Mouse (Mus musculus): Measurements from ENCODE around the gene Vmn2r124. TPM values are rescaled to one million over a fixed set of nuclear protein-coding genes. Genes with fewer than 3 reads are reported as not detected.
"Not testable (repeated sequence)": the region's sequence is repeated elsewhere in the genome, so short reads cannot be mapped to it uniquely, and the experiment has no call there.

Gene Vmn2r124
- polyA plus RNA-seq (2015; fragmentation: Nextera tagmentation; extraction: Ambion mirVana), result not detected in 2 replicates

DNA sequence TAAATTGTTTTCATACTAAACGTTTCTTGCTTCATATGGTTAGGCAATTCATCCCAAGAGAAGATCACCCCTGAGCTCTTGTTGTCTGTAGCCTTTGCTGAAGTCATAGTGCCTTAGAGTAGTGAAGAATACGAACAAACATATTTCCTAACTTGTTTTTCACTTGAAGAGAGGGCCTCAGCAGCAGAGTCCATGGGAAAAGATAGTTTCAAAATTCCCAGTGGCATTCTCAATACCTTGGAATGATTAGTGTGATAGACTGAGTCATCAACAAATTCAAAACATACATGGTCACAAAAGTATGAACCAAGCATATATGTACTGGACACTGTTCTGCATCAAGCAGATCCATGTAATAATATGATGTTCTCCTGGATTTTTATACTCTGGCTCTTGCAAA, at the start of gene Vmn2r124:
Gene Vmn2r124 (plus strand): TSS at position 301 of the 400 bp plus-strand sequence.
- DNase-seq (ENCODE audit: low spot score), result no peak

GRCm38 (mm10) chr17:18004752-18005151, 44.5 kb upstream of the Vmn2r124 start:
- DNase-seq (ENCODE audit: low spot score), result no peak

DNA sequence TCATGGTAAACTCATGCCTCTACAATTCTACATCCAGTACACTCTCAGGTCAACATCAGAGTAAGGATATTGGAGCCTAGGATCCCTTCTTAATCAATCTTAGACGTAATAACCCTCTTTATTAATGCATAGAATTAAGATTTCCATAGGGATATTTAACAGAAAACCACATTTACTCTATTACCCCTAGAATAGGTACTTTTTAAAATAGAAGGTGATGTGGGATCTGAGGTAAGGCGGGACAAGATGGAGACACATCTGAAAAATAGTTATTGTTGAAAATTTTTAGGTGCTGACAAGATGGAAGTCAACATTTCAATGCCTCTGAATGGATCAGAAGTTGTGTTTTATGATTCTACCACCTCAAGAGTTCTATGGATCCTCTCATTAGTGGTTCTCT, 27.8 kb upstream of the Vmn2r124 start, which contains the start of gene Fpr-rs4:
Gene Fpr-rs4 (plus strand): TSS at position 301 of the 400 bp plus-strand sequence.
- DNase-seq (ENCODE audit: low spot score), result no peak

- not testable (repeated sequence) for DNase-seq (ENCODE audit: low spot score)
Measured at GRCm38 (mm10) chr17:18084716-18085115, 35.5 kb downstream of the Vmn2r124 start, which contains the start of gene Vmn2r91. Gene Vmn2r91, plus strand, starts transcription at chr17:18085016.

GRCm38 (mm10) chr17:18095626-18096025, 46.4 kb downstream of the Vmn2r124 start:
- not testable (repeated sequence) for DNase-seq (ENCODE audit: low spot score)

DNA sequence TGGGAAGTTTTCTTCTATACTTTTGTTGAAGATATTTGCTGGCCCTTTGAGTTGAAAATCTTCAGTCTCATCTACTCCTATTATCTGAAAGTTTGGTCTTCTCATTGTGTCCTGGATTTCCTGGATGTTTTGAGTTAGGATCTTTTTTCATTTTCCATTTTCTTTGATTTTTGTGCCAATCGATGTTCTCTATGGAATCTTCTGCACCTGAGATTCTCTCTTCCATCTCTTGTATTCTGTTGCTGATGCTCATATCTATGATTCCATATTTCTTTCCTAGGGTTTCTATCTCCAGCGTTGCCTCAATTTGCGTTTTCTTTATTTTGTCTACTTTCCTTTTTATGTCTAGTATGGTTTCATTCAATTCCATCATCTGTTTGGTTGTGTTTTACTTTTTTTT, 53.0 kb downstream of the Vmn2r124 start:
- DNase-seq (ENCODE audit: low spot score), result peak; percentile 11

Other genes starting within 250 kb of the Vmn2r124 start
- gene Spaca6, start 222.3 kb upstream of the Vmn2r124 start, polyA plus RNA-seq (2015; fragmentation: Nextera tagmentation; extraction: Ambion mirVana), result 5.5 and 8.0 TPM in 2 replicates
- 0.36 and 0.40 TPM in 2 replicates for gene Has1, start 194.2 kb upstream of the Vmn2r124 start, polyA plus RNA-seq (2015; fragmentation: Nextera tagmentation; extraction: Ambion mirVana)
- 0.36 TPM in 1 of 2 replicates, not detected in the other for gene Fpr1, start 165.5 kb upstream of the Vmn2r124 start, polyA plus RNA-seq (2015; fragmentation: Nextera tagmentation; extraction: Ambion mirVana)
- gene Fpr2, start 161.6 kb upstream of the Vmn2r124 start, polyA plus RNA-seq (2015; fragmentation: Nextera tagmentation; extraction: Ambion mirVana), result 0.22 and 0.34 TPM in 2 replicates
- gene Fpr3, start 161.6 kb upstream of the Vmn2r124 start, polyA plus RNA-seq (2015; fragmentation: Nextera tagmentation; extraction: Ambion mirVana), result not detected in 2 replicates
- gene Fpr-rs4, start 27.7 kb upstream of the Vmn2r124 start, polyA plus RNA-seq (2015; fragmentation: Nextera tagmentation; extraction: Ambion mirVana), result not detected in 2 replicates
- gene Vmn2r91, start 35.6 kb downstream of the Vmn2r124 start, polyA plus RNA-seq (2015; fragmentation: Nextera tagmentation; extraction: Ambion mirVana), result not detected in 2 replicates
- not detected in 2 replicates for gene Vmn2r92, start 102.5 kb downstream of the Vmn2r124 start, polyA plus RNA-seq (2015; fragmentation: Nextera tagmentation; extraction: Ambion mirVana)
- gene Vmn2r94, start 228.3 kb downstream of the Vmn2r124 start, polyA plus RNA-seq (2015; fragmentation: Nextera tagmentation; extraction: Ambion mirVana), result not detected in 2 replicates
- gene Vmn2r93, start 248.7 kb downstream of the Vmn2r124 start, polyA plus RNA-seq (2015; fragmentation: Nextera tagmentation; extraction: Ambion mirVana), result not detected in 2 replicates

Measured in thymus, postnatal 0 days (tissue).